Mouse (Mus musculus) lung, postnatal 0 days (tissue): Measurements from ENCODE around the gene Ccdc194. TPM values are rescaled to one million over a fixed set of nuclear protein-coding genes. Genes with fewer than 3 reads are reported as not detected.

Source experiments
- ATAC-seq: fragments of 200-750 bp; cut with Nextera tagmentation; 2 replicates; pipeline ENCODE4 v1.8.0; 2017; ENCODE audit warnings: moderate library complexity
- DNase-seq: peaks from one replicate; pipeline ENCODE4 v3.0.0-alpha.2; 2016; ENCODE audit warnings: low spot score
- H3K27ac ChIP-seq: fragments of 300-500 bp; sonication (generic); 2 replicates; pipeline ENCODE4 v1.5.1; 2014; ENCODE audit warnings: antibody characterized with exemption, mild to moderate bottlenecking, low read length, mixed read lengths
- H3K27me3 ChIP-seq: fragments of 300-500 bp; sonication (generic); replicated peaks from 2 replicates; pipeline ENCODE4 v1.6.1; 2014; ENCODE audit warnings: low read length, mixed read lengths; ENCODE audit not compliant: insufficient read depth
- H3K36me3 ChIP-seq: fragments of 300-500 bp; sonication (generic); 2 replicates; pipeline ENCODE4 v1.6.1; 2014; ENCODE audit warnings: low read length, mixed read lengths; ENCODE audit not compliant: insufficient read depth
- H3K4me1 ChIP-seq: fragments of 300-500 bp; sonication (generic); 2 replicates; pipeline ENCODE4 v1.6.1; 2014; ENCODE audit warnings: antibody characterized with exemption, low read depth, low read length, mixed read lengths; ENCODE audit not compliant: insufficient read depth
- H3K4me2 ChIP-seq: fragments of 300-500 bp; sonication (generic); replicated peaks from 2 replicates; pipeline ENCODE4 v1.6.1; 2014; ENCODE audit warnings: low read depth, mild to moderate bottlenecking, low read length, moderate library complexity, mixed read lengths
- H3K4me3 ChIP-seq: fragments of 300-500 bp; sonication (generic); 2 replicates; pipeline ENCODE4 v1.5.1; 2014; ENCODE audit warnings: low read depth, low read length
- H3K9ac ChIP-seq: fragments of 300-500 bp; sonication (generic); replicated peaks from 2 replicates; pipeline ENCODE4 v1.6.1; 2014; ENCODE audit warnings: low read depth, mild to moderate bottlenecking
- H3K9me3 ChIP-seq: fragments of 300-500 bp; sonication (generic); 2 replicates; pipeline ENCODE4 v1.6.1; 2016; ENCODE audit warnings: low read length, mixed read lengths
- CTCF ChIP-seq: IDR thresholded peaks from 2 replicates; pipeline ENCODE4 v1.5.1; 2016; ENCODE audit warnings: antibody characterized with exemption, mild to moderate bottlenecking
- EP300 ChIP-seq: IDR thresholded peaks from 2 replicates; pipeline ENCODE4 v1.6.1; 2016; ENCODE audit warnings: antibody characterized with exemption, mild to moderate bottlenecking, control low read depth
- WGBS: fragments of 180-500 bp; shearing (Covaris S2); extraction: QIAGEN DNeasy Blood & Tissue Kit; methylation state at CpG from one replicate; pipeline ENCODE4 v1.1.7; 2014; 5-methylcytosine and 5-hydroxymethylcytosine counted together
- polyA plus RNA-seq: library from polyadenylated mRNA; unstranded; fragments of >200 nt; fragmentation: Nextera tagmentation; extraction: Ambion mirVana; gene quantifications from 2 replicates; pipeline ENCODE4 v1.2.1, GENCODE M21; 2015

The Ccdc194 gene
- polyA plus RNA-seq, 1 experiment from 2014 or later: 0.08 TPM

- H3K4me3 ChIP-seq: no peak overlapping the region
- H3K4me2 ChIP-seq: no peak overlapping the region
- H3K27ac ChIP-seq: no peak overlapping the region
- no peak for TF ChIP-seq EP300
- TF ChIP-seq CTCF: no peak
- H3K4me1 ChIP-seq: peaks cover 6% of the 10 kb centered on the region; the same call in 1 of the 2 replicates
- no peak for DNase-seq
- WGBS: 90% methylated on average over 11 of the region's 11 CpGs
- 0 out of 2 replicates have a peak, but pooled peaks cover 3% of the 10 kb centered on the region for H3K36me3 ChIP-seq
- no peaks in the 10 kb centered on the region for H3K9me3 ChIP-seq
- H3K9ac ChIP-seq: no peak overlapping the region
- ATAC-seq: no peak
- H3K27me3 ChIP-seq: no peaks in the 10 kb centered on the region
Observed at GRCm38 (mm10) chr8:71478943-71479342, 46.6 kb downstream of the Ccdc194 start.

GRCm38 (mm10) chr8:71477196-71477845 is 48.2 kb downstream of the Ccdc194 start:
- H3K27ac ChIP-seq: no peak overlapping the region
- H3K36me3 ChIP-seq: 0 out of 2 replicates have a peak, but pooled peaks cover 12% of the 10 kb centered on the region
- H3K4me3 ChIP-seq: no peak overlapping the region

GRCm38 (mm10) chr8:71476099-71476940 is 49.2 kb downstream of the Ccdc194 start:
- TF ChIP-seq CTCF (peak; percentile 55), EP300 (no peak)
- Histone ChIP-seq H3K4me3 (peak overlapping the region; percentile 58), H3K4me1 (peaks cover 6% of the 10 kb centered on the region; the same call in 1 of the 2 replicates), H3K27ac (peak overlapping the region; percentile 73), H3K27me3 (no peaks in the 10 kb centered on the region), H3K9me3 (no peaks in the 10 kb centered on the region), H3K36me3 (0 out of 2 replicates have a peak, but pooled peaks cover 8% of the 10 kb centered on the region), H3K9ac (peak overlapping the region; percentile 44), H3K4me2 (peak overlapping the region; percentile 83)
- ATAC-seq (peak; percentile 80), DNase-seq (peak; percentile 80)
- 5% methylated on average over 38 of the region's 121 CpGs for WGBS

More at GRCm38 (mm10) chr8:71477196-71477845, 48.2 kb downstream of the Ccdc194 start:
- Histone ChIP-seq H3K27me3 (no peaks in the 10 kb centered on the region), H3K9me3 (no peaks in the 10 kb centered on the region), H3K9ac (no peak overlapping the region), H3K4me2 (no peak overlapping the region; the same call in 1 of the 2 replicates), H3K4me1 (peaks cover 6% of the 10 kb centered on the region; the same call in 1 of the 2 replicates)
- peak; percentile 38 for DNase-seq
- TF ChIP-seq CTCF (peak; percentile 67), EP300 (no peak)
- no peak for ATAC-seq
- 58% methylated on average over 14 of the region's 14 CpGs for WGBS

DNA sequence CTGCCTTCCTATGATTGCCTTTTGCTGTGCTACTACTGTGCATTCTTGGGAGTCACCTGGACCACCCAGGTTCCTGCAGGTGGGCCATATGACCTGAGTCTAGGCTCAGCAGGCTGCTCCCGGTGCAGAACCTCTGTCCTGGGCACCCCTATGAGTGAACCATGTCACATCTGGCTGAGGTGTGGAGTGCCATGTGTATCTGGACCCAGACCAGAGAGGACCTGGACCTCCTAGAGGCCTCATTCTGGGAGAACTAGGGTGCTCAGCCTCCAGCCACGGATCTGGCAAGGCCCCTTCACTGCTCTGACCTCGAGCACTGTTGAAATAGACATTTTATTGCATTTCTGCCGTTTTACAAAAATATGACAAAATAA is 49.8 kb downstream of the Ccdc194 start:
- peak overlapping the region; percentile 83 for H3K4me2 ChIP-seq
- H3K9ac ChIP-seq: no peak overlapping the region; the same call in 1 of the 2 replicates
- 0 out of 2 replicates have a peak, but pooled peaks cover 8% of the 10 kb centered on the region for H3K36me3 ChIP-seq
- TF ChIP-seq EP300 (no peak), CTCF (no peak)
- WGBS: 27% methylated on average over 4 of the region's 4 CpGs
- no peak for ATAC-seq
- no peaks in the 10 kb centered on the region for H3K9me3 ChIP-seq
- H3K27ac ChIP-seq: peak overlapping the region; percentile 73; the same call in 1 of the 2 replicates
- peaks cover 6% of the 10 kb centered on the region; the same call in 1 of the 2 replicates for H3K4me1 ChIP-seq
- no peak for DNase-seq
- no peaks in the 10 kb centered on the region for H3K27me3 ChIP-seq
- H3K4me3 ChIP-seq: peak overlapping the region; percentile 58; the same call in 1 of the 2 replicates

DNA sequence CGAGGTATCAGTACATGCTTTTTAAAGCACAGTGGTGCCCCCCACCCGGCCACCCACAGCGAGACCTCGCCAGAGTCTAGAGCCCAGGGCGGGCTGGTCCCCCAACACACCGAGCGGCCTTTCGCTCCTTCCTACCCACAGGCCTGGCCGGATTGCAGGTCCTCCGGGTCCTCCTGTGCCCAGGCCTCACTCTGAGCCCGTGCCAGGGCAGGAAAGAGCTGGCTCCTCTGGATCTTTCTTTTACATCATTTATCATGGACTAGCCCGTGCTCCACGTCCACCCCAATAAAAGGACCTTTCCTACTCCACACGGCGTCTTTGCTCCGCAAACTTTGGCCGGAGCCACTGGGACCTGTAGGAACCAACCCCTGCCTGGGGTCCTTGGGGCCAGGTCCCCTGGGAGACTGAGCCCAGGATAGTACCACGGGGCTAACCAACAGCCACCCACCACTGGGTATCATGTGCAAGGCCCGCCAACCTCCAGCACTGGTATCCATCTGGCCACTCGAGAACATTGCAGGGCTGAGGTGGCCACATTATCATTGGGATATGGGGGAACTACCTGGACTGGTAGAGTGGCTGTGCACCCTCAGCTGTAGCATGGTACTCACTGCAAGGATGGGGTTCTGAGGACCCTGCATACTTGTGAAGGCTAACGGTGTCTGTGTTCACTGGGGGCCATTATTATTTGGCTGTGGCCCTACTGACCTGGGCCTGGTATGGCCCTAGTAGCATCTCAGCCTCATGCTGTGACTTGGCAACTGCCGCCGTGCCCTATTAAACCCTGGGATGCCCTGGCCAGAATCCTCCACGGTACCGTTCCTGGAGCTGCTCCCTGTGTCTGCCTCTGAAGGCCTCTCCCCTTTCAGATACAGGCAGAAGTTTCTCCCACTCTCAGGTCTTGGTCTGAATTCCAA is 50.5 kb downstream of the Ccdc194 start:
- 0 out of 2 replicates have a peak, but pooled peaks cover 8% of the 10 kb centered on the region for H3K36me3 ChIP-seq
- no peak overlapping the region for H3K27ac ChIP-seq
- WGBS: 89% methylated on average over 25 of the region's 25 CpGs
- no peak for DNase-seq
- no peak for ATAC-seq
- TF ChIP-seq EP300 (no peak), CTCF (no peak)
- no peak overlapping the region for H3K4me3 ChIP-seq
- no peaks in the 10 kb centered on the region for H3K27me3 ChIP-seq
- H3K9me3 ChIP-seq: no peaks in the 10 kb centered on the region
- no peak overlapping the region for H3K9ac ChIP-seq
- H3K4me2 ChIP-seq: no peak overlapping the region
- peaks cover 6% of the 10 kb centered on the region; the same call in 1 of the 2 replicates for H3K4me1 ChIP-seq
